Mouse (Mus musculus) forebrain, postnatal 0 days (tissue): ENCODE measurements around the gene Egflam. TPM values are rescaled to one million over a fixed set of nuclear protein-coding genes. Genes with fewer than 3 reads are reported as not detected.

Source experiments
- ATAC-seq: fragments of 200-750 bp; cut with Nextera tagmentation; 2 replicates; pipeline ENCODE4 v1.8.0; 2017; ENCODE audit warnings: mild to moderate bottlenecking, moderate library complexity
- DNase-seq: peaks from one replicate; pipeline ENCODE4 v3.0.0-alpha.2; 2015
- H3K27ac ChIP-seq: fragments of 300-500 bp; sonication (generic); 2 replicates; pipeline ENCODE4 v1.5.1; 2014; ENCODE audit warnings: low read depth, mild to moderate bottlenecking, antibody characterized with exemption, low read length, moderate library complexity, mixed read lengths
- H3K27me3 ChIP-seq: fragments of 300-500 bp; sonication (generic); 2 replicates; pipeline ENCODE4 v1.6.1; 2014; ENCODE audit warnings: mild to moderate bottlenecking, low read length, mixed read lengths; ENCODE audit not compliant: insufficient read depth
- H3K36me3 ChIP-seq: fragments of 300-500 bp; sonication (generic); 2 replicates; pipeline ENCODE4 v1.6.1; 2014; ENCODE audit warnings: mild to moderate bottlenecking, moderate library complexity; ENCODE audit not compliant: insufficient read depth
- H3K4me1 ChIP-seq: fragments of 300-500 bp; sonication (generic); 2 replicates; pipeline ENCODE4 v1.6.1; 2014; ENCODE audit warnings: antibody characterized with exemption; ENCODE audit not compliant: insufficient read depth
- H3K4me2 ChIP-seq: fragments of 300-500 bp; sonication (generic); 2 replicates; pipeline ENCODE4 v1.6.1; 2014; ENCODE audit warnings: low read depth, mild to moderate bottlenecking, moderate library complexity
- H3K4me3 ChIP-seq: fragments of 300-500 bp; sonication (generic); 2 replicates; pipeline ENCODE4 v1.5.1; 2014; ENCODE audit warnings: low read depth, low read length, mixed read lengths
- H3K9ac ChIP-seq: fragments of 300-500 bp; sonication (generic); 2 replicates; pipeline ENCODE4 v1.6.1; 2014; ENCODE audit warnings: mild to moderate bottlenecking
- H3K9me3 ChIP-seq: fragments of 300-500 bp; sonication (generic); 2 replicates; pipeline ENCODE4 v1.6.1; 2016; ENCODE audit warnings: low read length
- CTCF ChIP-seq: sonication (generic); IDR thresholded peaks from 2 replicates; pipeline ENCODE4 v1.5.1; 2016; ENCODE audit warnings: antibody characterized with exemption, control low read depth, low read depth
- WGBS: fragments of 180-500 bp; shearing (Covaris S2); extraction: QIAGEN DNeasy Blood & Tissue Kit; methylation state at CpG from one replicate; pipeline ENCODE4 v1.1.7; 2014; 5-methylcytosine and 5-hydroxymethylcytosine counted together
- polyA plus RNA-seq: library from polyadenylated mRNA; unstranded; fragments of >200 nt; fragmentation: Nextera tagmentation; extraction: Ambion mirVana; gene quantifications from 2 replicates; pipeline ENCODE4 v1.2.1, GENCODE M21; 2015
- total RNA-seq: library from RNA; depleted of rRNA; stranded (reverse); fragments of >200 nt; gene quantifications from 2 replicates; pipeline ENCODE4 v1.2.3, GENCODE M21; 2014

Egflam gene
- total and polyA plus RNA-seq, 2 experiments from 2014 or later = 4.5 to 5.1 TPM

DNA sequence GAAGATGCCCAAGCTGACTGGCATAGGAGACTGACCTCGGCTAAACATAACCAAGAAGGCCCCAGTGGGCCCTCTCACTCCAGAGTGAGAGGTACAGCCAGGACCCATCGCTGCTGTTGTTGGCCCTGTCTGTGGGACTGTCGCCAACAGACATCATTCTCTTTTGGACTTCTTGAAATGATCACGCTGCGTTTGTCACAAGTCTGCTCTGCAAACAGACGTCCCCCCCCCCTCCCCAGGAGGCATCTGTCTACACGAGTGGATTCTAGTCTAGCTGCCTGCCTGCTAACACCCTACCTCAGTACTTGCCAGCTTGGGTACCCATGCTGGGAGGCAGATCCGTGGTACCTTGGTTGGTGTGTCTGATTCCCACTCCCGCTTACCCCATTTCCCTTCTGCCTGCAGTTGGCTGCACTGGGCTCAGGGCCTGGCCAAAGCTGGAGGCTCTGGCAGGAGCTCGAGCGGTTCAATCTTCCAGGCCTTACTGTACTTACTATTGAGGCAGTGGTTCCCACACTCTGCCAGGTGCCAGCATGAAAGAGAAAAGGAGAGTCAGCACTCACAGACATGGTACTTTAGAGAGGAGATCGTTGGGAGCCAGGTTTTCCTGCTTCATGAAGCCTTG, 173.9 kb downstream of the Egflam start:
- no peak for DNase-seq
- TF ChIP-seq CTCF = no peak
- WGBS = 53% methylated on average over 12 of the region's 12 CpGs

GRCm38 (mm10) chr15:7222809-7223208, 175.4 kb downstream of the Egflam start:
- H3K36me3 ChIP-seq = no peaks in the 10 kb centered on the region
- no peak overlapping the region for H3K4me3 ChIP-seq
- no peak overlapping the region for H3K9ac ChIP-seq
- H3K9me3 ChIP-seq = no peaks in the 10 kb centered on the region
- DNase-seq (no peak), ATAC-seq (peak; percentile 30; the same call in 1 of the 2 replicates)
- no peak overlapping the region for H3K27ac ChIP-seq
- no peaks in the 10 kb centered on the region for H3K27me3 ChIP-seq
- TF ChIP-seq CTCF = no peak
- H3K4me1 ChIP-seq = no peaks in the 10 kb centered on the region
- no peak overlapping the region for H3K4me2 ChIP-seq
- 44% methylated on average over 11 of the region's 11 CpGs for WGBS

More for the DNA sequence above, 173.9 kb downstream of the Egflam start:
- ATAC-seq = 0 out of 2 replicates have a peak, but pooled peaks have one; percentile 6
- Histone ChIP-seq H3K36me3 (no peaks in the 10 kb centered on the region), H3K4me1 (no peaks in the 10 kb centered on the region), H3K27me3 (no peaks in the 10 kb centered on the region), H3K4me3 (no peak overlapping the region), H3K9me3 (no peaks in the 10 kb centered on the region), H3K27ac (no peak overlapping the region), H3K9ac (no peak overlapping the region), H3K4me2 (no peak overlapping the region)

DNA sequence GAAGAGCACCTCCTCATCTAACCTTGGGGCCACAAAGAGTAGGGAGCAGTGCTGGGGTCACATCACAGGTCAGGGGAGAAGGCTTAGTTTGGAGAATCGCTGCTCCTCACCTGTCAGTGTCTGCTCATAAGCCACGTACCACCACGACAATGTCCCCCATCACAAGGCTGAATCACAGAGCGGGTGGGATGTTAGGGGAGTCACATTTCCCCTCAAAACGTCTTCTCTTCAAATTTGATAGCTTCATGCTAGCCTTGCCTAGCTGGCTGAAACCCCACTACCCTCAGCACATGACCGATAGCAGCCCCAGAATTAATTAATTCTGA, 181.0 kb downstream of the Egflam start:
- Histone ChIP-seq H3K4me3 (no peak overlapping the region), H3K9me3 (no peaks in the 10 kb centered on the region), H3K36me3 (no peaks in the 10 kb centered on the region), H3K9ac (no peak overlapping the region), H3K4me2 (no peak overlapping the region), H3K27ac (no peak overlapping the region), H3K4me1 (no peaks in the 10 kb centered on the region), H3K27me3 (no peaks in the 10 kb centered on the region)
- WGBS = 90% methylated on average over 6 of the region's 6 CpGs
- DNase-seq = no peak
- no peak for TF ChIP-seq CTCF
- ATAC-seq = no peak

- Histone ChIP-seq H3K36me3 (no peaks in the 10 kb centered on the region), H3K9me3 (no peaks in the 10 kb centered on the region), H3K4me3 (no peak overlapping the region), H3K27ac (no peak overlapping the region), H3K27me3 (no peaks in the 10 kb centered on the region), H3K9ac (no peak overlapping the region), H3K4me2 (no peak overlapping the region), H3K4me1 (no peaks in the 10 kb centered on the region)
- DNase-seq = no peak
- ATAC-seq = no peak
- WGBS = 88% methylated on average over 9 of the region's 9 CpGs
- TF ChIP-seq CTCF = no peak
Measured at GRCm38 (mm10) chr15:7216581-7217272, 181.5 kb downstream of the Egflam start.

GRCm38 (mm10) chr15:7215845-7216244, 182.3 kb downstream of the Egflam start:
- ATAC-seq = no peak
- no peak for TF ChIP-seq CTCF
- H3K4me3 ChIP-seq = no peak overlapping the region
- no peak overlapping the region for H3K27ac ChIP-seq
- 98% methylated on average over 3 of the region's 3 CpGs for WGBS
- H3K27me3 ChIP-seq = no peaks in the 10 kb centered on the region
- no peaks in the 10 kb centered on the region for H3K4me1 ChIP-seq
- no peak overlapping the region for H3K9ac ChIP-seq
- no peaks in the 10 kb centered on the region for H3K9me3 ChIP-seq
- DNase-seq = no peak
- no peaks in the 10 kb centered on the region for H3K36me3 ChIP-seq
- no peak overlapping the region for H3K4me2 ChIP-seq

- DNase-seq (no peak), ATAC-seq (no peak)
- Histone ChIP-seq H3K27me3 (no peaks in the 10 kb centered on the region), H3K4me1 (no peaks in the 10 kb centered on the region), H3K4me3 (no peak overlapping the region), H3K36me3 (no peaks in the 10 kb centered on the region), H3K27ac (no peak overlapping the region), H3K4me2 (no peak overlapping the region), H3K9ac (no peak overlapping the region), H3K9me3 (no peaks in the 10 kb centered on the region)
- WGBS = 9% methylated on average over 1 of the region's 1 CpGs
- TF ChIP-seq CTCF = no peak
Measured at GRCm38 (mm10) chr15:7213683-7214082, 184.5 kb downstream of the Egflam start.

- Histone ChIP-seq H3K9ac (no peak overlapping the region), H3K27me3 (no peaks in the 10 kb centered on the region), H3K4me2 (no peak overlapping the region), H3K36me3 (no peaks in the 10 kb centered on the region), H3K4me1 (no peaks in the 10 kb centered on the region), H3K4me3 (no peak overlapping the region), H3K9me3 (no peaks in the 10 kb centered on the region), H3K27ac (no peak overlapping the region)
- no peak for TF ChIP-seq CTCF
- ATAC-seq (no peak), DNase-seq (no peak)
- 87% methylated on average over 9 of the region's 9 CpGs for WGBS
Measured at GRCm38 (mm10) chr15:7208180-7208579, 190.0 kb downstream of the Egflam start.
